Mouse (Mus musculus): ENCODE measurements around the gene Sod3.

Gene Sod3

DNA sequence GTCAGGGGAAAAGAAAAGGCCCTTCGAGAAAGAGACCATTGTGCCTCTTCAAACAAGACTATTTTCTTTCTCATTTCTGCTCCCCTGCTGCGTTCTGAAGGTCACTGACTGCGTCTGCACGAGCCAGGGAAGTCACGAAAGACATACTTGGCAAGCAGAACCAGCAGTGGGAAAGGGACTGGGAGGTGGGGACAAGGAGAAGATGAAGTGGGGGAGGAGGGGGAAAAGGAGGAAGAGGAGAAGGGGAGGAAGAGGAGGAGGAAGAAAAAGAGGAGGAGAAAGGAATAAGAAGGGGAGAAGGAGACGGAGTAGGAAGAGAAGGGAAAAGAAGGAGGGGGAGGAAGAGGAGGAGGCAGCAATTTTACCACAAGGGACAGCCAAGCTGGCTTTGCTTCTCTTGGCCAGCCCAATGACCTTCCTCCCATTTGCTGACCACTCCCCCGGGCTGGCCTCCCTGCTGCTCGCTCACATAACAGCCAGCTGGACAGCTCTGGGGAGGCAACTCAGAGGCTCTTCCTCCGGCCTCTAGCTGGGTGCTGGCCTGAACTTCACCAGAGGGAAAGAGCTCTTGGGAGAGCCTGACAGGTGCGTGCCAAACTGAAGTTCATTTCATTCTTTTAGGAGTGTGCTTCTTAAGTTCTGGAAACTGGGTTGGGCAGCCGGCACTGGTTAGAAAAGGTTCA is at the start of gene Sod3:
Gene Sod3, plus strand, starts transcription at position 324 of the 683 bp plus-strand sequence.
- peak; percentile 23 for DNase-seq (ENCODE audit: low read depth, low spot score)

DNA sequence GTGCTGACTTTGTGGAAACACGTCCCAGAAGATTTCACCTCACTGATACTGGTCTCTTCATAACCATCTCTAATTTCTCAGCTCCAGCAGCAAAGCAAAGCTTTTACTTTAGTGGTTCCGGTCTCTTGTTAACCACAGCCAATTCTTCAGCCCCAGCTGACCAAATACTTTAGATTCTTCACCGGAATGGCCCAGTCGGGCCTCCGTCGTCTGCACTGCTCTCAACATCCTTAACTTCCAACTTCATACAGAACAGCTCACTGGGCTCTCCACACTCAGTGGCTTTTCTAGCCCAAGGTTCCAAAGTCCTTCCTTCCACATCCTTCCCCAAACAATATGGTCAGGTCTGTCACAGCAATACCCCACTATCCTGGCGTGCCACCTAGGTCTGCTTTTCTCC is 46.7 kb upstream of the Sod3 start:
- DNase-seq (ENCODE audit: low read depth, low spot score), result no peak

DNA sequence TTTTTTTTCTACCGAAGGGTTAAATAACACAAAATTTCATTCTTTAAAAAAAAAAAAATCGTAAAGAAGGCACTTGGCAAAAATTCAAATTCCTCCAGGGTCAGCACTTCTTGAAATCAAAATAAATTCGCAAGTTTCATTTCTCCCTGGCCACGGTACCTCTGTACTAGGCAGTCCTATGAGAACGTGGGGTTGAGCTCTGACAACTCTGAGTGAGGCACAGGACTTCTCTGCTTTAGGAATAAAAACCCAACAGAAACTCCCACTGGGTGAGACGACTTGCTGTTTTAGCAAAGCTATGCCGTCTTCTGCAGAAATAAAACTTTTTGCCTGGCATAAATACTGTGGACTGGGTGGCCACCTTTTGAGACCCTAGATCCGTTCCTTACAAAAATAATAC is 44.1 kb upstream of the Sod3 start:
- DNase-seq (ENCODE audit: low read depth, low spot score), result no peak

DNA sequence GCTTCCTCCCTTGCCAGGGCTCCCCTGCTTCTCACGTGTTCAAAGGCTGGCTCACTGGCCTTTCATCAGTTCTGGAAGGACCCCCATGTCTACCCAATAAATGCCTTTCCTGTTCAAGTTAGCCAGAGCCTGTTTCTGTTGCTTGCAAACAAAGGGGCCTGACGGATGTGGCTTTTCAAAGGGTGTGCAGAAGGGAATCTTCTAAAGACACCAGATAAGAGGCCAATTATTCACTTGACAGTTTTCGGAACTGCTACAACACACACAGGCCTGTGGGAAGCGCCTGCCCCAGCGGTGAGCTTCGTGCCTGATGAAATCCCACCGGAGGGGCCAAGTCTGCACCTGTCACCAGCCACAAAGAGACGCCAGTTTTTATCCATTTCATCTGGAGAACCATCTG is 31.5 kb upstream of the Sod3 start:
- no peak for DNase-seq (ENCODE audit: low read depth, low spot score)

DNA sequence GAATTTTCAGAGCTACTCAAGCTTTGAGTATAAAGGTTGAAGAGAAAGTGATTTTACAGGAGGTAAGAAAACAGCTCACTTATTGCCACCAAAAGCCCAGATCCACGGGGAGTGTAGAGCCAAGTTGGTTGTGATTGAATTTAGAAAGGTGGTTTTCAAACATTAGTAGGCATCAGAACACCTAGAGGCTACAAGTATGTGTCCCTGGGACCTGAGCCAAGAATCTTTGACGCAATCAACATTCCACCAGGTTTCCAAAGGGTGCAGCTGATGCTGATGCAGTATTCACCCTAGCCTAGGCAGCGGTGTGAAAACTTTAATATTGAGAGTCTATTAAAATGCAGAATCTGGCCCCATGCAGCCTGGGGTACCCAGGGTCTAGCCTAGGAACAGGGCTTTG is 28.0 kb upstream of the Sod3 start:
- DNase-seq (ENCODE audit: low read depth, low spot score), result no peak

DNA sequence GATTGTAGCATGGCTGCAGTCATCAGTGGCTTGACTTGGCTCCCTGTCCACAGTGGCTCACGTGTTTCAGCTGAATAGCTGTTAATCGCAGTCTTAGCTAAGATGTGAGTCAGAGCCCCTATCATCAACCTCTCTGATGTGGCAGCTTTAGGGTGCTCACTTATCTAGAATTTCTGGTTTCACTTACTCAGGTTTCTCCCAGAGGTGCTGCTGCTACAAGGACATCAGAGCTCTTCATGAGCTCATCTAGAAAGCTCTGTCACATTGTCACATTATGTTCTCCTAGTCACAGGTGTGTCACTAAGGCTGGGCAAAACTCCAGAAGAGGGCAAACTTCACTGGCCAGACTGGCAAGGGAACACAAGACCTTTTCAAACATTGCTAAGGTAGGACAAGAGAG is 24.5 kb upstream of the Sod3 start:
- no peak for DNase-seq (ENCODE audit: low read depth, low spot score)

DNA sequence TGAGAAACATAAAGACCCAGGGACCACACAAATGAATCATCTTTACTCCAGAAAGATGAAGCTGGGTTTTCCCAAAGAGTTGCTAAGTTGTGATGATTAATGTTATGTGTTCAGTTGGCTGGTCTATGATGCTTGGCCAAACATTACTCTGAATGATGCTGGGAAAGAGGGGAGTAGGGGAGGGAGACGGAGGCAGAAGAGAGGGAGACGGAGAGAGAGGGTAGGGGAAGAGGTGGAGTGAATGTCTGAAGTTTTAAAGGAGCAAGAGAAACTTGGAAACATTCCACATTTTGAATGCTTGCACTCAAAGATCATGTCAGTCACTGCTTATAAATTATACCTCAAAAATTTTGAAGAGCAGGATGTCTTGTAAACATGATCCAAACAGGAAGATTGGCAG is 16.7 kb upstream of the Sod3 start:
- DNase-seq (ENCODE audit: low read depth, low spot score), result no peak

DNA sequence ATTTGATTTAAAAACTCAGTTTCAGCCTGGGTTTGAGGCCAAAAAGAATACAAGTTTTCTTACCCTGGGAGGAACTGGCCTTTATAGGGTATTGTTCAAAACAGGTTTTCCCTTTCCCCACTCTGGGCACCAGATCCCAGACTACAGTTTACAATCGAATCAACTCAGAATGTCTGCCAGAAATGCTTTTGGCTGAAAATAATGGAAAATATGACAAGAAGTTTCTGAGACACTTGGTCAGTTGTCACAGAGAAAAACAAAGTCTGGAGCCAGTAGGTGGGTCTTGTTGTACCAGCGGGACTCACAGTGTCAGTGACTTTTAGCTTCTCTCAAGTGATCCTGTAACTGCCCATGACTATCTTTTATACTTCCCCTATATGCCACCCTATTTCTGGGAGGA is 13.1 kb upstream of the Sod3 start:
- DNase-seq (ENCODE audit: low read depth, low spot score), result no peak

DNA sequence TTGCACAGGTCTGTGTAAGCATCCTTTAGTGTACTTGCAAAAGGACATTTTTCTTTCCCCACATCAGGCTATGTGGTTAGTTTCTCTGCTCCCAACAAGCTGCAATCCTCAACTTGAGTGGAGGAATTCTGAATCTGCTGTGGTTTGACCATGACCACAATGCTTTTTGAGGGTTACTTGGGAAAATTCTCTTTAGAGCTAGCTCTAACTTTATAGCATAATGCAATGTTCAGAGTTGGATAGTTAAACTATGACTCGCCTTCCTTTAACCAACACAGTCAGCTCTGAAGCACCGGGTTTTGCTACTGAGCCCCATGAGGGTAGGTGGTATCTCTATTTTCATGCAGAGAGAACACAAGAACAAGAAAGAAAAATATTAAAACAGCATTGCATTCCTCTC is 12.0 kb upstream of the Sod3 start:
- DNase-seq (ENCODE audit: low read depth, low spot score), result no peak

DNA sequence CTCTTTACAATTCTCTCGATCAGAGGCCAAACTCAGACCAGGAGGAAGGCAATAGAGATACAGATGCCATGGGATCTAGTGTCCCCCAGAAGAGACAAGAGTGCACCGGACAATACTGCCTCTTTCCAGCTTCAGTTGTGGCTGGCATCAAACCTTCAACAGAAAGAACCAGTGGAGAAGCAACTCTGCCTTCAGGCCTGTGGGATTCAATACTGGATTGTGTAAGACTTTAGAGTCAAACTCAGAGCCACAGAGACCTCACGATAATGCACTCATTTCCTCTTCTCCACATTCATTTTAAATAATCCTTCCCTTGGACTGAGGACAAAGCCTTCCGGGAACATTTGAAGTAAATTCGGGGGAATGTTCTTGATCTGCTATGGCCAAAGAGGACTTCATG is 10.9 kb upstream of the Sod3 start:
- no peak for DNase-seq (ENCODE audit: low read depth, low spot score)

DNA sequence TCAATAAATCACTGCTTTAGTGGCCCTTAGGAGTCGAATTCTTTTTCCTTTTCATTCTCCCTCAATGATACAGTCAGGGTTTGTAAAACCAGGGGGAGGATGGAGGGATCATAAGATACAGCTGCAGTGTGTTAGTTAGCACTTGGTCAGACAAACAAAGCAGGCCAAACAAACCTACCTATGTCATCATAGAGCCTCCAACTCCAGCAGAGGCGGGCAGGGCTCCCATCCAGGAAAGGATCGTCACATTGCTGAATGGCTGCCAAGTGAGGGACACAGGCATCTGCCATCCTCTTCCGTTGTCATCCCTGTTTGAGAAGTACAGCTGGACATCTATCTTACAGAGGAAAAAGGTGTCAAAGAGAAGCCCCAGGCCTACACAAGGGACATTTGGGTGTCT is 9.2 kb upstream of the Sod3 start:
- no peak for DNase-seq (ENCODE audit: low read depth, low spot score)

DNA sequence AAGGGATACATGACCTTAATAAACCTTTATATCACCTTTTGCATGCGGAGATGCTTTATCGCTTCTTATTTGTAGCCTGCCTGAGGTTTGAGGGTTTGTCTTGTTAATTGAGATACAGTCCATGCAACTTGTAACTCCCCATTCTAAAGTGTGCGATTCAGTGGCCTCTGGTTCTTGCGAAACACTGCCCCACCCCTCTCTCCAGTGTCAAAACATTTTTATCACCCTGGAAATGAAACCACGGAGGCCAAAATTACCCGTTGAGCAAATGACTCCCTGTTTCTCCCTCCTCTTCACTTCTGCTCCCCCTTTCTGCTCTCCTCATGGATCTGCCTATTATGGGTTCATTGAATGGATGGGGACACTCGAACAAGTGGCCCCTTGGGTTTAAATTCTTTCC is 8.0 kb upstream of the Sod3 start:
- DNase-seq (ENCODE audit: low read depth, low spot score), result no peak

DNA sequence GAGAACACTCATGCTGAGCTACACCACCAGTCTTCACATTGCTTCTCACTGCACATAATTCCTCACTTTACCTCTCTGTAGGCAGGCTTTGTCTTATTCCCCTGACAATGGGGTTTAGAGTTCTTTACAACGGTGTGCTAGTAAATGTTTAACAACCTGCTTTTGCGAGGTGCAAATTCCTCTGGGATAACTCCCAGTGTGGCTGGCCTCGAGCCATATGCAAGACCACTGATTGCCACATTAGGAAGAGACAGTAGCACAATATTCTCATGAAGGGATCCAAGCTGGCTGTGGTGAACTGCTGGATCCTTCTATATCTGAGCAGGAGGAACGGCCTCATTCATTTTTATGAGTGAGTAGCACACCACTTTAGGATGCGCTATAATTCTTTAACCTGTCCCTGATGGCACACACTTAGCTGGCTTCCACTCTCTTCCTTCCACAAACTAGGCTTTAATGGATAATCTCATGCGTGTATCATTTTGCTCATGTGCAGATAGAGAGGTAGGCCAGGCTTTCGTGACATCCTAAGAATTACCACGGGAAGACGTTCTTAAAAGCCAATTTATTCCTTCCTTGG is 6.3 kb upstream of the Sod3 start:
- DNase-seq (ENCODE audit: low read depth, low spot score), result no peak

DNA sequence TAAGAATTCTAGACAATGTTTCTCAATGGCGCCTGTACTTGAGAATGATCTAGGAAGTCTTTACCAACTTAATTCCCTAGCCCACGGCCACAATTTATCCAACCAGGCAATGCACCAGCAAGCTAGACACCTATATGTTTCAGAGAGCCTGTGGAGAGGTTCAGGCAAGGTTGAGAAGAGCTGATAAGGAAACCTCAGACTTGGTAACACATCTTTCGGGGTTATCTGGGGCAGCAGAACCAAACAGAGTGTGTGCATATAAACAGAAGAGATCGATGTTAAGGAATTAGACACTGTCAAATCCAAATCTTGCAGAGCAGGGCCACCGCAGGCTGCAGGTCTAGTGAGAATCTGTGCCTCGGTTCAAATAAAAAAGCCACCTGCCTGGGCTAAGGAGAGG is 5.5 kb upstream of the Sod3 start:
- DNase-seq (ENCODE audit: low read depth, low spot score), result no peak

DNA sequence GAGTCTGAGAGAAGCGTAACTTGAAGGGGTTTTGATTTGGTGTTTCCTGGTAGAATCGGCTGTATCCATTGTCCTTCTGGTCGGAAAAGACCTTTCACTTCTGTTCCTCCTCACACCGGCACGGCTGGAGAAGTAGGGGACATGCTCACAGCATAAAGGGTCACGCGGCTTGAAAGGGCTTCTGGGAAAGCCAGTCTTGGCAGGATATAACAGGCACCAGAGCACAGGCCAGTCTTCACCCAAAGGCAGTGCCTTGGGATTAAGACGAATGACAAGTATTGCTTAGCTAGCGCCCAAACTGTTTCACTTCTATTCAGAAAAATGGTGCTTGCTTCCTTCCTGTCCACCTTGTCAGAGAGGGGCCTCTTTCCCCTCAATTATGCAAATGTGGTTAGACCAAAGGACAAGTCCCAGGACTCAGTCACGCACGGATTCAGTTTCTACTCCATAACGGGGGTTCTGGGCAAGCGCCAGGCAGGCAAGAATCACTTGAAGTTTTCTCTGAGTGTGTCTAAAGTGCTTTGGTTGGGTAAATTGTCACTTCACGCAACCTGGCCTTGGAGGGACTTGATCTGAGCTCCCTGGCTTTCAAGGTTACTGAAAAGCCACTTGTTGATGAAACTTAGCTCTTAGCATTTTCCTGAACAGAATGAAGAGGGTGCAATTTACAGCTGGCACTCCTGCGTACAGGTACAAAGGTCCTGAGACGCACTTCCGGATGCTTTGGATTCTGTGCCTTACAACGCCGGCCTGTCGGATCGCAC is 3.1 kb upstream of the Sod3 start:
- DNase-seq (ENCODE audit: low read depth, low spot score), result no peak

DNA sequence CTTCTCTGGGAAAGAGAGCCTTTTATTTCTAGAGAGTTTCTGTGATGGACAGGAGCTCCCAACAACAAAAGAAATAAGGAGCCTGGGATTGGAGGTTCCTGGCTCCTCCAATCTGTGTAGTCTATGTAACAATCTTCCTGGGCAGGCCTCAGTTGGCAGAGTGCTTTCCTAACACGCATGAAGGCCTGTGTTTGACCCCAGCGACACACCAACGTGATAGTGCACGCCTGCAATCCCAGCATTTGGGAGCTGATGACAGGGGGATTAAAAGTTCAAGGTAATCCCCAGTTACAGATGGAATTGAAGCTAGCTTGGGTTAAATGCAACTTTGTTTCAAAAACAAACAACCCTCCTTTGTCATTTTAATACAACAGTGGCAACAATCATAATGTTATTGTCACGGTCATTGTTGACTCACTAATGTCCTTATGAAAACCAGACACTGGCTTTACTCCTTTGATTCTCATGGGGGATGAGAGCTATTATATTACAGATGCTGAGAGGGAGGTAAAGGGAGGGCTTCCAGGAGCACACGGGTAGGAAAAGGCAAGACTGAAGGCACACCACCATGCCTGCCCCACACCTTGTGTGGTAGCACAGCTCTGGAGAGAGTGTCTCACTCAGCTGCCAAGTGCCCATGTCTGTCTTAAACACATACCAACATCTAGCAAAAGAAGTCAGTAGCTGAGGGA is 669 bp upstream of the Sod3 start:
- no peak for DNase-seq (ENCODE audit: low read depth, low spot score)

DNA sequence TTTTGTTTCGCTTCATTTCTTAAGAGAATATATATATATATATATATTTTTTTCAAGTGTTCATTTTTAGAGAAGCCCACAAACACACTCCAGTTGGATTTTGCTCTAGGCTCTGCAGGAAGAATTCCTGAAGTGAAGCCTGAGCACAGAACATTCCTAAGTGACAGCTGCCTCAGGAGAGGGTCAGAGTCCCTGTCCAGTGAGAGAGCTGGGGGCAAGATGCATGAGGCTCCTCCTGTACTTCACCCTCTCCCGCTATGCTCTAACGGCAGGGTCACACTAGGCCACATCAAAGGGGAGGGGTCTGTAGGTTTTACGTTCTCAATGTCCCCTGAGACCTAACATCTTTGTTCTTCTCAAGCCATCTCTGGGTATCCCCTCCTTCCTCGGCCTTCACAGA is 930 bp downstream of the Sod3 start:
- no peak for DNase-seq (ENCODE audit: low read depth, low spot score)

DNA sequence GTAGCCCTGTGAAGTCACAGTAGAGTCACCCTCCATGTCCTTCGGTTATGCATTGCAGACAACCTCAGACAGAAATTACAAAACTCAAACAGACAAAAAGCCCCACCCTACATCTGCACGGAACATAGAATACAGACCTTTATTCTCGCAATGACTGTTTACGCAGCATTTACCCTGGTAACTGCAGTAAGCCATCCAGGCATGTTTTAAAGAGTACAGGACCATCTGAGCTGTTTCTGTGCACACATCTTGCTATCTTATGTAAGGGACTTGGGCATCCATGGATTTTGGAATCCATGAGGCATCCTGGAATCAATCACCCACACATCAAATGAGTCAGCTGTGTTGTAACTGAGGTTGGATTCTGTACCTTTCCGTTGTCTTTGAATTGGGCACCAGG is 2.3 kb downstream of the Sod3 start:
- no peak for DNase-seq (ENCODE audit: low read depth, low spot score)

DNA sequence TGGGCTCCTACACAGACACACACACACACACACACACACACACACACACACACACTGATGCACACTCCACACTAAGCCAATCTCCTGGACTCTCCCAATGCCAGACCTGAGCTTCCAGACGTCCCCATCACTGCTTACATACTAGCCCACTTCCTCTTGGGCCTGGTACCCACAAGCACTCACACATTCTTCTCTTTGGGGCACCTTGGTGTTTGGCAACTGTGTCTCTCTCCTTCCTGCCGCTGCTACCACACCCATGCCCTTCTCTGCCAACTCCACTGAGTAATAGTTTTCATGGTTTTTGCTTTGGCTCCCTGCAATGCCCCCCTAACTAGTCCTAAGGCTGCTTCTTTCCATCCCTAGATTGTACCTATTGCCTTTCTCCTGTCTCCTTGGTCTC is 3.1 kb downstream of the Sod3 start:
- DNase-seq (ENCODE audit: low read depth, low spot score), result no peak

DNA sequence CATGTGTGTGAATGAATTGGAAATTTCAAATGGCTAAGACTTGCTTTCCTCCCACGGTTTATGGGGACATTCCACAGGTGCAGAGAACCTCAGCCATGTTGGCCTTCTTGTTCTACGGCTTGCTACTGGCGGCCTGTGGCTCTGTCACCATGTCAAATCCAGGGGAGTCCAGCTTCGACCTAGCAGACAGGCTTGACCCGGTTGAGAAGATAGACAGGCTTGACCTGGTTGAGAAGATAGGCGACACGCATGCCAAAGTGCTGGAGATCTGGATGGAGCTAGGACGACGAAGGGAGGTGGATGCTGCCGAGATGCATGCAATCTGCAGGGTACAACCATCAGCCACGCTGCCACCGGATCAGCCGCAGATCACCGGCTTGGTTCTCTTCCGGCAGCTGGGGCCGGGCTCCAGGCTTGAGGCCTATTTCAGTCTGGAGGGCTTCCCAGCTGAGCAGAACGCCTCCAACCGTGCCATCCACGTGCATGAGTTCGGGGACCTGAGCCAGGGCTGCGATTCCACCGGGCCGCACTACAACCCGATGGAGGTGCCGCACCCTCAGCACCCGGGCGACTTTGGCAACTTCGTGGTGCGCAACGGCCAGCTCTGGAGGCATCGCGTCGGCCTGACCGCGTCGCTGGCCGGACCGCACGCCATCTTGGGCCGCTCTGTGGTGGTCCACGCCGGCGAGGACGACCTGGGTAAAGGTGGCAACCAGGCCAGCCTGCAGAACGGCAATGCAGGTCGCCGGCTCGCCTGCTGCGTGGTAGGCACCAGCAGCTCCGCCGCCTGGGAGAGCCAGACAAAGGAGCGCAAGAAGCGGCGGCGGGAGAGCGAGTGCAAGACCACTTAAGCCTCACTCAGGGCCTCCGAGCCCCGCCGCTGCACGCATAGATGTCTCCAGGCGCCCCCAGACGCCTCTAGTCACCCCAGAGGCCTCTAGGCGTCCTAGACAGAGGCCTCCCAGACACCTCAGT is 4.6 kb downstream of the Sod3 start:
- DNase-seq (ENCODE audit: low read depth, low spot score), result peak; percentile 25

DNA sequence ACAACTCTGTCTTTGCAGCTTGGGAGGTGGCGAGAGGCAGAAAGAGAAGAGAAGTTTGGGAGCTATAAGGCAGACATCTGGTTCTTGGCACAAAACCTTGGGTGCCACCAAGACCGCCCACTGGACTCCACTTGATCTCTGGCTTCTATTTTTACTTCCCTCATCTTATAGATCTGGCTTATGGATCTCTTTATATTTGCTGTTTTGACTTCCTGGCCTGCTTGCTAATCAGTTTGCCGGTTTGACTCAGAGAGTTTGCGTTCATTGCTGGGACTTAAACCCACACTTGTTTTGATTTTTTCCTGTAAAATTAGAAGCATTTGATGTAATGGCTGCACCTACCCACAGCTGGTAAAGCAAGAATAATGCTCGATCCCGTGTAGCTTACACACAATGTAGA is 7.3 kb downstream of the Sod3 start:
- DNase-seq (ENCODE audit: low read depth, low spot score), result no peak

All from ES-CJ7 (cell line).